Mouse (Mus musculus): Measurements from ENCODE around the gene Marcksl1.
"Not testable (repeated sequence)": the region's sequence is repeated elsewhere in the genome, so short reads cannot be mapped to it uniquely, and the experiment has no call there.

Gene Marcksl1

GRCm38 (mm10) chr4:129509650-129510049 is 3.7 kb upstream of the Marcksl1 start:
- DNase-seq (ENCODE audit: low spot score in 2 of 2) = no peak

- no peak for DNase-seq (ENCODE audit: low spot score in 2 of 2)
Observed at GRCm38 (mm10) chr4:129510723-129511412, 2.5 kb upstream of the Marcksl1 start.

- DNase-seq (ENCODE audit: low spot score in 2 of 2) = no peak
Observed at GRCm38 (mm10) chr4:129511413-129512096, 1.8 kb upstream of the Marcksl1 start.

GRCm38 (mm10) chr4:129513891-129514290 is 510 bp downstream of the Marcksl1 start:
- no peak for DNase-seq (ENCODE audit: low spot score in 2 of 2)

- peak; percentile 22 to 57 for DNase-seq (ENCODE audit: low spot score in 2 of 2)
Observed at GRCm38 (mm10) chr4:129514300-129514898, 1.0 kb downstream of the Marcksl1 start.

DNA sequence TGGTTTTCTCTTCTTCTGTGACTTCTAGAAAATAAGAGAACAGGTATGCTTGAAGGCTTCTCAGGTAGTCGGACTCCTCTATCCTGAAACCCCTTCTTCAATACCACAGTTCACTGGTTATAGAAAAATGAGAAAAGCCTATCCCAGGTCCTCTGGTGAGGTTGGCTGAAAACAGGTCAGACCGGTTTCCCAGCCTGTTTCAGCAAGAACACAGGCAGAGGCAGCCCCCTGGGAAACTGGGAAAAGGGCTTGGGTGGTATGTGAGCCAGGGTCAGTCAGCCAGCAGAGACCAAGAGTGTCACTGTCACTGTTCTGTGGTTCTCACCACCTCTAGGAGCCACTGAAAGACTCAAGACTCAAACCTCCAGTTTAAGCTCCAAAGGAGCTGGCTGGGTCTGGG is 3.5 kb downstream of the Marcksl1 start:
- DNase-seq (ENCODE audit: low spot score in 2 of 2) = no peak

DNA sequence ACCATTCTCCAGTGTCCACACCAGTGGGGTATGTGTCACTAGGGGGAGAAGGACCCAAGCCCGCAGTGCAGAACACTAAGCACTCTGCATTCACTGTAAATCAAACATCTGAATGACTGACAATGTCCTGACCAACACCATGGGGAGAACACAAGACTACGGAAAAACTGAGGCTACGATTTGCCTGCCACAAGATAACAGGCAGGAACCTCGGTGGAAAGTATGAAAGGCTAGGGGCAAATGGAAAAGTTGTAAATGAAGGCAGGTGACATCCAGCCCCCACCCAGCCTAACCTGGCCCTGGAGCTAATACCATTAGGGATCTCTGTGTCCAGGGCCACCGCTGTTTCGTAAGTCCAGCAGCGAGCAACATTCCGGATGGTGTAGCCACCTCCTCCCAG is 5.1 kb downstream of the Marcksl1 start:
- DNase-seq (ENCODE audit: low spot score in 2 of 2) = no peak

DNA sequence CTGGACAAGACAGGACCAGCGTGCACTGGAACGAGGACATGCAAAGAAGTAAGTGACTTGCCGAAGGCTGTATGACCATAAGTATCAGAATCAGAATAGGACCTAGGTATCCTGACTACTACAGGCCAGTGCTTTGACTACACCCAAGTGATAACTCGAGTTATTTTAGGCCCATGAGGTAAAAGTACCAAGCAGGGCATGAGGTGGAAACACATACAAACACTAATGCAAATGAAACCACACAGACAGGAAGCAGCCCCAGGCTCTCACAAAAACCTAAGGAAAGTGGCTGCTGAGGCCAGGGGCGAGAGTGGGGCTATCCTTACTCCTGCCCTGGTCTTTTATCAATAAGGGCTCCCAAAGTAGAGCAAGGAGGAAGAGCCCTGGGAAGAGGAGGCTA is 12.0 kb downstream of the Marcksl1 start:
- DNase-seq (ENCODE audit: low spot score in 2 of 2) = peak in 1 of 2 experiments; percentile 44

- DNase-seq (ENCODE audit: low spot score in 2 of 2) = no peak
Observed at GRCm38 (mm10) chr4:129525889-129526288, 12.5 kb downstream of the Marcksl1 start.

DNA sequence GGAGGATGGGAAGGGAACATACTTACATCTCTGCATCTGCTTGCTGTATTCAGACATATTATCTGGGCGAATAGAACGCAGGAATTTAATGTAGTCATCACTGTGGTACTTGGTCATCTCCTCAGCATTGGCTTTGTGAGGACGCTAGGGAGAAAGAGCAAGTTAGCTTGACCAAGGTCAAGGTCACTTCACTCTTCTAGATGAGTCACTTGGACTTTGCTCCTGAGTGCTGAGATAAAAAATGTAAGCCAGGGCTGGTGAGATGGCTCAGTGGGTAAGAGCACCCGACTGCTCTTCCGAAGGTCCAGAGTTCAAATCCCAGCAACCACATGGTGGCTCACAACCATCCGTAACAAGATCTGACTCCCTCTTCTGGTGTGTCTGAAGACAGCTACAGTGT is 15.5 kb downstream of the Marcksl1 start:
- not testable (repeated sequence) for DNase-seq (ENCODE audit: low spot score in 2 of 2)

DNA sequence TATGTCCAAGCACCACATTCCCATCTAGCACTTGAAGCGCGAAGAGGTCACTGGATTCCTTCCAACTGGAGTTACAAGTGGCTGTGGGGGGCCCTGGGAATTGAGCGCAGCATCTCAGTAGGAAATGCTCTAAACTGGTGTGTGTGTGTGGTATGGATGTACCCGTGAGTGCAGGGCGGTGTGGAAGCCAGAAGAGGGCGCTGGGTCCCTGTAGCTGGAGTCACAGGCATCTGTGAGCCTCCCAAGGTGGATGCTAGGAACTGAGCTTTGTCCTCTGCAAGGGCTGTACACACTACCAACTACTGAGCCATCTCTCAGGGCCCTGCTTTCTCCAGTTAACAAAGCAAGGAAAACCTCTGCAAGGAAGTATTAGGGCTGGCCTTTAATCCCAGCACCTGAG is 26.6 kb downstream of the Marcksl1 start:
- peak in 1 of 2 experiments; percentile 61 for DNase-seq (ENCODE audit: low spot score in 2 of 2)

DNA sequence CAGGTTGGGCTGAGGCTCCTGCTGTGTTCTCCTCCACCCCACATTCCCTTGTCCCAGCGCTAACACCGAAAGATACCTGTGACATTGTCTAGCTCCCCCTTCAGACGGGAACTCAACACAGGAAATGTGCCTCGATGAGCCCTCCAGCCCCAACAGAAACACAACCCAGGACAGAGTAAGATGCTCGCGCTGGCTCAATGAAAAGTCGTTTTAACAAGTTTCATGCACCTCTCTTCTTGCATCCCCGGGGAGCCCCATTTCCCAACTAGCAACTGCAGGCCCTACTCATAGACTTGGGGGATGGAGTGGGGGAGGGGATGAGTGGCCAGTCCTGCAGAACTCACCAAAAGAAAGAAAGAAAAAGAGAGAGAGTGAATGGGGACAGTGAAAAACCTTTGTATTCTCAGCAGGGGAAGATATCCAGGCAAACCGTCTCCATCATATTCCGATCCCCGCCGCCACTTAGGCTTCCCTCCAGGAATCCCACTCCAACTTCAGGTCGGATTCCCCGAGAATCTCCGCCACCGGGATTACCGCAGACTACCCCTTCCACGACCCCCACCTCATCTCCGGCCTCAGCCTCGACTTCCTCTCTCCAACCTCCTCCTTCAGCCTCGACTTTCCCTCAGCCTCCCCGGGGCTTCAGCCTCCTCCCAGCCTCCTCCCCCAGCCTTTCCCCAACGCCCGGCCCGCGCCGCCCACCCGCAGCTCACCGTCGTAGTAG is 28.6 kb downstream of the Marcksl1 start:
- no peak for DNase-seq (ENCODE audit: low spot score in 2 of 2)

- DNase-seq (ENCODE audit: low spot score in 2 of 2) = peak; percentile 95 to 96
Observed at GRCm38 (mm10) chr4:129542592-129543141, 29.3 kb downstream of the Marcksl1 start, which contains the start of gene Hdac1. Gene Hdac1 (minus strand): TSS chr4:129542713.

GRCm38 (mm10) chr4:129544106-129544505 is 30.7 kb downstream of the Marcksl1 start:
- DNase-seq (ENCODE audit: low spot score in 2 of 2) = no peak

- DNase-seq (ENCODE audit: low spot score in 2 of 2) = not testable (repeated sequence)
Observed at GRCm38 (mm10) chr4:129547631-129548030, 34.2 kb downstream of the Marcksl1 start.

DNA sequence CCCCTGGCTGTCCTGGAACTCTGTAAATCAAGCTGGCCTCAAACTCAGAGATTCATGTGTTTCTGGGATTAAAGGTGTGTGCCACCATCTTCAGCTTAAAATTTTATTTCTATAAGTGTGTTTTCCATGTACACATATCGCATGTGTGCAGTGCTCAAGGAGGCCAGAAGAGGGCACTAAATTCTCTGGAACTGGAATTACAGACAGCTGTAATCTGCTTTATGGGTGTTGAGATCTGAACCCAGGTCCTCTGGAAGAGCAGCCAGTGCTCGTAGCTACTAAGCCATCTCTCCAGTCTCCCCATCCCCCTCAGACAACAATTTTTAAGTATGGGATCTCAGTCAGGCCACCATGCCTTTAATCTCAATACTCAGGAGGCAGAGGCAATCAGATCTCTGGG is 35.9 kb downstream of the Marcksl1 start:
- peak in 1 of 2 experiments; percentile 57 for DNase-seq (ENCODE audit: low spot score in 2 of 2)

GRCm38 (mm10) chr4:129550295-129550694 is 36.9 kb downstream of the Marcksl1 start:
- no peak for DNase-seq (ENCODE audit: low spot score in 2 of 2)

DNA sequence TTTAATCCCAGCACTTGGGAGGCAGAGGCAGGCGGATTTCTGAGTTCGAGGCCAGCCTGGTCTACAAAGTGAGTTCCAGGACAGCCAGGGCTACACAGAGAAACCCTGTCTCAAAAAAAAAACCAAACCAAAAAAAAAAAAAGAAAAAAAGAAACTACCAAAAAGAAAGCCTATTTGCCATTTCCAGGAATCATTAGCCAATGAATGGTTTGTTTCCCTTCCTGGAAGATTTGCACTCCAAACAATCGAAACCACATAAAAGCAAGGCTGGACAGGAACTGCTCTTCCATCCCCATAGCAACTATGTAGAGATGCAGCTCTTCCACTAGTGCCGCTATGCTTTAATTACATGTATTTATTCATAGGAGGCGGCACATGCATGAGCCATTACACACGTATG is 41.1 kb downstream of the Marcksl1 start:
- not testable (repeated sequence) for DNase-seq (ENCODE audit: low spot score in 2 of 2)

GRCm38 (mm10) chr4:129555421-129555861 is 42.1 kb downstream of the Marcksl1 start:
- peak; percentile 50 to 58 for DNase-seq (ENCODE audit: low spot score in 2 of 2)

GRCm38 (mm10) chr4:129555862-129556531 is 42.6 kb downstream of the Marcksl1 start:
- no peak for DNase-seq (ENCODE audit: low spot score in 2 of 2)
